Mouse (Mus musculus) forebrain, embryonic 14.5 days (tissue): ENCODE data around the gene Ccdc142. TPM values are rescaled to one million over a fixed set of nuclear protein-coding genes. Genes with fewer than 3 reads are reported as not detected.

Experiments
- ATAC-seq: fragments of 200-750 bp; cut with Nextera tagmentation; 2 replicates; pipeline ENCODE4 v1.8.0; 2017; ENCODE audit warnings: mild to moderate bottlenecking, moderate library complexity
- DNase-seq: peaks from one replicate; pipeline ENCODE4 v3.0.0-alpha.2; 2015; ENCODE audit warnings: low spot score
- H3K27ac ChIP-seq: fragments of 300-500 bp; sonication (generic); 2 replicates; pipeline ENCODE4 v1.5.1; 2014; ENCODE audit warnings: low read depth, mild to moderate bottlenecking, control low read depth, low read length, moderate library complexity
- H3K27me3 ChIP-seq: fragments of 300-500 bp; sonication (generic); replicated peaks from 2 replicates; pipeline ENCODE4 v1.6.1; 2014; ENCODE audit warnings: low read length, control low read depth, mixed read lengths; ENCODE audit not compliant: control insufficient read depth, insufficient read depth
- H3K36me3 ChIP-seq: fragments of 300-500 bp; sonication (generic); 2 replicates; pipeline ENCODE4 v1.6.1; 2014; ENCODE audit warnings: low read length, control low read depth; ENCODE audit not compliant: control insufficient read depth, insufficient read depth
- H3K4me1 ChIP-seq: fragments of 300-500 bp; sonication (generic); 2 replicates; pipeline ENCODE4 v1.6.1; 2014; ENCODE audit warnings: antibody characterized with exemption, low read length, control low read depth; ENCODE audit not compliant: control insufficient read depth, insufficient read depth
- H3K4me2 ChIP-seq: fragments of 300-500 bp; sonication (generic); 2 replicates; pipeline ENCODE4 v1.6.1; 2014; ENCODE audit warnings: mild to moderate bottlenecking, control low read depth, low read length
- H3K4me3 ChIP-seq: fragments of 300-500 bp; sonication (generic); 2 replicates; pipeline ENCODE4 v1.5.1; 2014; ENCODE audit warnings: low read depth, low read length, control low read depth
- H3K9ac ChIP-seq: fragments of 300-500 bp; sonication (generic); 2 replicates; pipeline ENCODE4 v1.6.1; 2014; ENCODE audit warnings: mild to moderate bottlenecking, low read length, control low read depth, moderate library complexity
- H3K9me3 ChIP-seq: fragments of 300-500 bp; sonication (generic); replicated peaks from 2 replicates; pipeline ENCODE4 v1.6.1; 2016; ENCODE audit warnings: low read length, control low read depth, mixed read lengths; ENCODE audit not compliant: control insufficient read depth
- WGBS: fragments of 180-500 bp; shearing (Covaris S2); extraction: QIAGEN DNeasy Blood & Tissue Kit; methylation state at CpG from one replicate; pipeline ENCODE4 v1.1.7; 2014; 5-methylcytosine and 5-hydroxymethylcytosine counted together
- microRNA counts: library from miRNA; unstranded; fragments of <30 nt; microRNA quantifications from one replicate; lab custom pipeline; 2016
- microRNA-seq: library from miRNA; unstranded; fragments of <30 nt; microRNA quantifications from one replicate; pipeline ENCODE4, GENCODE M21; 2016
- polyA plus RNA-seq: library from polyadenylated mRNA; unstranded; fragments of >200 nt; fragmentation: Nextera tagmentation; extraction: Ambion mirVana; gene quantifications from 2 replicates; pipeline ENCODE4 v1.2.1, GENCODE M21; 2014

Gene Ccdc142
- polyA plus RNA-seq, 1 experiment from 2014 or later, result 1.9 TPM

DNA sequence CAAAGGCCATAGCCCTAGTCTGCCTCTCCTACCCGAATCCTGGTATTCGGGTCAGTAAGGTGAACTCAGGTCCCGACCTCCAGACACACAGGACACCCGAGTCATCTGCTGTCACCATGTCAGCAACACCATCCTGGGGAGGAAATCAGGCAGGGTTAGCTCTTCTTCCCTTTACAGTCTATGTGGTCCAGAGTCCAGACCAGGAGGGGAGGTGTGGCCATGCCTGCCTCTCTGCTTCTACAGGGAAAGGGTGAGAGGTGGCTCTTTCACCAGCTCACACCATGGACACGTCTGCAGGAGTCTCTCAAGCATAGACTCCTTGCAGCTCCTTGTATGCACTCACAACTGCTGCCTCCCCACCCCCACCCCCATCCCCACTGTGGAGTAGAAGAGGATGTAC, 52.1 kb downstream of the Ccdc142 start:
- Histone ChIP-seq H3K9me3 (no peaks in the 10 kb centered on the region), H3K4me2 (no peak overlapping the region), H3K4me3 (no peak overlapping the region), H3K9ac (no peak overlapping the region), H3K27me3 (no peaks in the 10 kb centered on the region), H3K27ac (no peak overlapping the region), H3K4me1 (peaks cover 6% of the 10 kb centered on the region; the same call in 1 of the 2 replicates), H3K36me3 (peaks cover 13% of the 10 kb centered on the region; the same call in 1 of the 2 replicates)
- ATAC-seq (no peak), DNase-seq (no peak)
- 79% methylated on average over 5 of the region's 5 CpGs for WGBS

DNA sequence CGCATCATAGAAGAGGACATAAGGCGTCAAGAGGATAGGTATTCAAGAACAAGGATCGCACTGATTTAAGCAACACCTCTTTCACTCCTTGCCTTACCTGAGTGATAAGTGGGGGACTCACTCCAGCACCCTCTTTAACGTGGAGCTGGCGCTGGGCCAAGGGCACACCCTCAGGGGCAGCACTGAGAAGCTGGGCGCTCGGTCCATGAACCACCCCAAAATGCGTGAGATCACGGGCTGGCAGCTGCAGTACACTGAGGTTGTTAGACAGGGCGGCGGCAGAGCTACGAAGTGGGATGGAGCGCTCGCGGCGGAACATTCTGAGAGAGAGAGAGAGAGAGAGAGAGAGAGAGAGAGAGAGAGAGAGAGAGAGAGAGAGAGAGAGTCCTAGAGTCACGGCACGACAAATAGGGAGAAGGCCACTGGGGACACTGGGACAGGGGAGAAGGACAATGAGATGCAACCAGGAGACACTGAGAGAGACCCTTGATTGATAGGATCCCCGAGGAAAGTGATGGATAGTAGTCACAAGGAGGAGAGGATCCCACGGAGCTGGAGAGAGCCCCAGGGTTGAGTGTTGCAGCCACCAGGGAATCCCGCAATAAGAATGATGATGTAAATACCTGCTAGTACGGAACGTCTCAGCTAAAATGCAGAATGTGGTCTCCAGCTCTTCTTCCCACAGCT, 54.3 kb downstream of the Ccdc142 start:
- peaks cover 8% of the 10 kb centered on the region for H3K27me3 ChIP-seq
- 0 out of 2 replicates have a peak overlapping the region, but pooled peaks have one; percentile 2 for H3K27ac ChIP-seq
- peak overlapping the region; percentile 52 for H3K4me3 ChIP-seq
- H3K9me3 ChIP-seq, result no peaks in the 10 kb centered on the region
- DNase-seq (no peak), ATAC-seq (peak; percentile 37)
- 8% methylated on average over 23 of the region's 23 CpGs for WGBS
- peaks cover 13% of the 10 kb centered on the region; the same call in 1 of the 2 replicates for H3K36me3 ChIP-seq
- H3K9ac ChIP-seq, result peak overlapping the region; percentile 68
- peak overlapping the region; percentile 80 for H3K4me2 ChIP-seq
- H3K4me1 ChIP-seq, result peaks cover 6% of the 10 kb centered on the region; the same call in 1 of the 2 replicates

DNA sequence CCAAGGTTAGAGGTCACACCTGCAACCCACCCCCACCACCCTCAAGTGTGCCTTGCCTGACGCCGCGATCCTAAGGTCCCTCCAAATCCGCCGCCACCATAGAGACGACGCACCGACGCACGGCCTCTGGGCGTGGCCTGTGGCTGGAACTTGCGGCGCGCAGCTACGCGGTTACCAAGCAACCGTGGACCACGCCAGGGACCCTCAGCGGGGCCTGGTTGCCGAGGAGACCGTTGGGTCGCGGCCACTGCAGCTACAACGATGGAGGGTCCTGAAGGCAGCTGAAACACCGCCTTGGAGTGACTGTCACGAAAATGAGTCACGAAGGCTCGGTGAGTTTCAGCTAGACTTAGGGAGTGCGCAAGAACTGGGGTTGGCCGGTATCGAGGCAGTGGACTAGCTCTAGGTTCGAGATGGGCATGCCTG, 54.9 kb downstream of the Ccdc142 start, which contains the start of the genes Wdr54 and 1700003E16Rik:
Wdr54 (minus strand) TSS at position 139 of the 426 bp plus-strand sequence.
1700003E16Rik (plus strand) TSS at position 146 of the 426 bp plus-strand sequence.
- ATAC-seq (peak; percentile 97), DNase-seq (peak; percentile 92)
- Histone ChIP-seq H3K27ac (peak within 1 kb of the TSS; percentile 2; the same call in 1 of the 2 replicates), H3K9ac (peak within 1 kb of the TSS; percentile 68), H3K4me3 (peak within 1 kb of the TSS; percentile 52), H3K4me1 (peaks cover 6% of the 10 kb centered on the region; the same call in 1 of the 2 replicates), H3K9me3 (no peaks in the 10 kb centered on the region), H3K36me3 (peaks cover 13% of the 10 kb centered on the region; the same call in 1 of the 2 replicates), H3K27me3 (peaks cover 13% of the 10 kb centered on the region), H3K4me2 (peak within 1 kb of the TSS; percentile 80)
- WGBS, result 0% methylated on average over 32 of the region's 32 CpGs

MicroRNAs within 50 kb of the gene (microRNA counts, 519-probe panel; counts per million panel counts)
- microRNA mmu-miR-3470a+mmu-miR-3470b (lab: Ali Mortazavi, UCI), result not detected

Small RNA genes lying within 50 kb of the gene (microRNA-seq; reads per million reads assigned to microRNA genes)
- not detected for gene Mir3470a

Other genes with a start within 250 kb of the Ccdc142 start
- 4.0 and 5.7 TPM in 2 replicates for gene Sema4f, start 161.8 kb upstream of the Ccdc142 start, polyA plus RNA-seq
- gene M1ap, start 154.7 kb upstream of the Ccdc142 start, polyA plus RNA-seq, result 0.13 TPM in 1 of 2 replicates, not detected in the other
- 2.6 and 3.4 TPM in 2 replicates for gene Dok1, start 68.1 kb upstream of the Ccdc142 start, polyA plus RNA-seq
- gene Loxl3, start 67.4 kb upstream of the Ccdc142 start, polyA plus RNA-seq, result 3.8 and 4.9 TPM in 2 replicates
- 101 and 107 TPM in 2 replicates for gene Aup1, start 47.1 kb upstream of the Ccdc142 start, polyA plus RNA-seq
- gene Htra2, start 46.3 kb upstream of the Ccdc142 start, polyA plus RNA-seq, result 32.6 and 32.9 TPM in 2 replicates
- gene Dqx1, start 43.8 kb upstream of the Ccdc142 start, polyA plus RNA-seq, result 0.33 and 0.62 TPM in 2 replicates
- gene Tlx2, start 31.3 kb upstream of the Ccdc142 start, polyA plus RNA-seq, result not detected in 2 replicates
- 51.3 and 56.1 TPM in 2 replicates for gene Pcgf1, start 23.7 kb upstream of the Ccdc142 start, polyA plus RNA-seq
- gene Lbx2, start 15.2 kb upstream of the Ccdc142 start, polyA plus RNA-seq, result not detected in 2 replicates
- gene Gm42688, start within 50 bp of the Ccdc142 start, polyA plus RNA-seq, result 1.9 and 2.7 TPM in 2 replicates
- gene Mrpl53, start 7.4 kb downstream of the Ccdc142 start, polyA plus RNA-seq, result 128 and 154 TPM in 2 replicates
- 8.8 and 15.0 TPM in 2 replicates for gene Mogs, start 13.9 kb downstream of the Ccdc142 start, polyA plus RNA-seq
- 197 and 214 TPM in 2 replicates for gene Wbp1, start 20.0 kb downstream of the Ccdc142 start, polyA plus RNA-seq
- 15.6 and 17.5 TPM in 2 replicates for gene Ino80b, start 23.8 kb downstream of the Ccdc142 start, polyA plus RNA-seq
- gene Rtkn, start 33.9 kb downstream of the Ccdc142 start, polyA plus RNA-seq, result 4.7 and 4.8 TPM in 2 replicates
- 20.6 and 23.9 TPM in 2 replicates for gene Wdr54, start 54.8 kb downstream of the Ccdc142 start, polyA plus RNA-seq
- 5.8 and 7.5 TPM in 2 replicates for gene 1700003E16Rik, start 54.8 kb downstream of the Ccdc142 start, polyA plus RNA-seq
- gene Dctn1, start 64.3 kb downstream of the Ccdc142 start, polyA plus RNA-seq, result 101 and 133 TPM in 2 replicates
- 0.63 and 0.78 TPM in 2 replicates for gene Slc4a5, start 118.2 kb downstream of the Ccdc142 start, polyA plus RNA-seq
- 25.3 and 27.2 TPM in 2 replicates for gene Mthfd2, start 224.3 kb downstream of the Ccdc142 start, polyA plus RNA-seq
- 34.5 and 37.6 TPM in 2 replicates for gene Mob1a, start 224.4 kb downstream of the Ccdc142 start, polyA plus RNA-seq
- gene Bola3, start 247.5 kb downstream of the Ccdc142 start, polyA plus RNA-seq, result 66.7 and 93.2 TPM in 2 replicates